Mouse (Mus musculus): ENCODE measurements at regions not wholly inside any gene's neighbourhood (a gene's known extent, or its start where the extent isn't known, plus 50 kb on each side); places are given as distances from the start of the nearest gene placed in this dataset.

- TF ChIP-seq MYOD1 (IDR thresholded peaks at IDR 0.05; ENCODE audit: control insufficient read depth, insufficient read length, low read depth) (no peak), CTCF (IDR thresholded peaks at IDR 0.05; ENCODE audit: control insufficient read depth, insufficient read depth, insufficient read length) (no peak), MAX (IDR thresholded peaks at IDR 0.05) (no peak)
These were observed 53.9 kb upstream of the Mdm1 start for GRCm38 (mm10) chr10:118087570-118088340.

All from C2C12 (cell line).